Mouse (Mus musculus) C2C12 (cell line): ENCODE results near the gene Shf. TPM values are rescaled to one million over a fixed set of nuclear protein-coding genes. Genes with fewer than 3 reads are reported as not detected.
"Not testable (repeated sequence)": the region's sequence is repeated elsewhere in the genome, so short reads cannot be mapped to it uniquely, and the experiment has no call there.

Experiments
- H3K27me3 ChIP-seq: one replicate; pipeline ENCODE4 v1.6.1; 2011; ENCODE audit not compliant: control insufficient read depth, insufficient read depth, insufficient read length
- H3K36me3 ChIP-seq: one replicate; pipeline ENCODE4 v1.6.1; 2011; ENCODE audit not compliant: control insufficient read depth, insufficient read depth
- H3K4me3 ChIP-seq: one replicate; pipeline ENCODE4 v1.5.1; 2011; ENCODE audit warnings: mild to moderate bottlenecking, control low read depth; ENCODE audit not compliant: poor library complexity, insufficient read depth, severe bottlenecking
- H3K79me2 ChIP-seq: one replicate; pipeline ENCODE4 v1.6.1; 2011; ENCODE audit not compliant: control insufficient read depth, insufficient read depth
- H3K79me3 ChIP-seq: one replicate; pipeline ENCODE4 v1.6.1; 2011; ENCODE audit warnings: low read depth, control low read depth
- H3ac ChIP-seq: one replicate; pipeline ENCODE3; 2011; ENCODE audit warnings: low read depth; ENCODE audit not compliant: control insufficient read depth, insufficient read length
- CEBPB ChIP-seq: IDR thresholded peaks from one replicate; pipeline ENCODE4 v1.6.1; 2011; ENCODE audit warnings: low read depth, mild to moderate bottlenecking, control low read depth, moderate library complexity
- CTCF ChIP-seq: IDR thresholded peaks from one replicate; pipeline ENCODE4 v1.5.1; 2011; ENCODE audit not compliant: control insufficient read depth, insufficient read depth, insufficient read length
- FOSL1 ChIP-seq: IDR thresholded peaks from one replicate; pipeline ENCODE4 v1.8.0; 2011; ENCODE audit warnings: mild to moderate bottlenecking, low read length; ENCODE audit not compliant: poor library complexity, insufficient read depth, severe bottlenecking
- MAX ChIP-seq: IDR thresholded peaks from one replicate; pipeline ENCODE4 v1.6.1; 2011; ENCODE audit warnings: mild to moderate bottlenecking, control low read depth
- MYOD1 ChIP-seq: IDR thresholded peaks from one replicate; pipeline ENCODE4 v1.6.1; 2011; ENCODE audit warnings: low read depth; ENCODE audit not compliant: control insufficient read depth, insufficient read length
- MYOG ChIP-seq: IDR thresholded peaks from one replicate; pipeline ENCODE4 v1.6.1; 2011; ENCODE audit not compliant: control insufficient read depth, insufficient read length; ENCODE audit errors: extremely low read depth
- USF1 ChIP-seq: IDR thresholded peaks from one replicate; pipeline ENCODE4 v1.6.1; 2011; ENCODE audit warnings: low read depth, mild to moderate bottlenecking, control low read depth, moderate library complexity
- polyA plus RNA-seq: library from polyadenylated mRNA; unstranded; fragments of >200 nt; fragmentation: generic; extraction: Trizol; gene quantifications from one replicate; pipeline ENCODE4 v1.2.1, GENCODE M21; 2012; ENCODE audit warnings: missing spikeins

Gene Shf
- polyA plus RNA-seq, 1 experiment = 38.7 TPM

- Histone ChIP-seq H3K36me3 (peaks cover 5% of the 10 kb centered on the region), H3ac (no peak overlapping the region), H3K79me3 (no peaks in the 10 kb centered on the region), H3K79me2 (no peaks in the 10 kb centered on the region), H3K4me3 (no peak overlapping the region), H3K27me3 (no peaks in the 10 kb centered on the region)
- no peak for TF ChIP-seq MYOG
- no peak for TF ChIP-seq CTCF
- no peak for TF ChIP-seq FOSL1
- TF ChIP-seq CEBPB = no peak
- TF ChIP-seq MAX = no peak
- TF ChIP-seq USF1 = no peak
- no peak for TF ChIP-seq MYOD1
These were observed 21.7 kb downstream of the Shf start for GRCm38 (mm10) chr2:122347257-122347656.

DNA sequence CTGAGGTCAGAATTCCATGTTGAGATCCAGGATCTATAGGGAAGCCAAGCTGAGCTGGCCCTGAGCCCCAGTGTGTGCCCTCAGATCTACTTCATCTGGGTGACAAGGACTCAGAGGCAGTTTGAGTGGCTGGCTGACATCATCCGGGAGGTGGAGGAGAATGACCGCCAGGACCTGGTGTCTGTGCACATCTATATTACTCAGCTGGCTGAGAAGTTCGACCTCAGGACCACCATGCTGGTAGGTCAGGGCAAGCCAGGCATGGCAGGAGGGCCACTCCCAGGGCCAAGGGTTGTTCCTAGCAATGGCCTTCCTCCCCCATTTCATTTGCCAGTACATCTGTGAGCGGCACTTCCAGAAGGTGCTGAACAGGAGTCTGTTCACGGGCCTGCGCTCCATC lies 22.8 kb downstream of the Shf start:
- not testable (repeated sequence) for H3K79me3 ChIP-seq, H3K27me3 ChIP-seq, H3ac ChIP-seq, H3K36me3 ChIP-seq, H3K79me2 ChIP-seq, H3K4me3 ChIP-seq

GRCm38 (mm10) chr2:122345106-122345893 lies 23.7 kb downstream of the Shf start:
- H3K4me3 ChIP-seq = no peak overlapping the region
- H3K79me3 ChIP-seq = no peaks in the 10 kb centered on the region
- no peaks in the 10 kb centered on the region for H3K36me3 ChIP-seq
- H3K79me2 ChIP-seq = no peaks in the 10 kb centered on the region
- no peaks in the 10 kb centered on the region for H3K27me3 ChIP-seq
- TF ChIP-seq CEBPB = no peak
- no peak for TF ChIP-seq MYOG
- H3ac ChIP-seq = no peak overlapping the region

DNA sequence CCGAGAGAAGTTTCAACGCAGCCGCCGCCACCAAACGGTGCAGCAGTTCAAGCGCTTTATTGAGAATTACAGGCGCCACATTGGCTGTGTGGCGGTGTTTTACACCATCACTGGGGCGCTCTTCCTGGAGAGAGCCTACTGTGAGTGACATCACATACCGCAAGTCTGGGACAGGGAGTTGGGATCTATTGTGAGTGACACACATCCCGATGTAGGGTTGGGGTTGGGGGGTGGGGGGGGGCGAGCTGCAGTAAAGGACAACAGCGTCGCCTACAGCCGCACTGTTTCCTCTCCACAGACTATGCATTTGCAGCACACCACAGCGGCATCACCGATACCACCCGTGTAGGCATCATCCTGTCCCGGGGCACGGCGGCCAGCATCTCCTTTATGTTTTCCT lies 31.7 kb downstream of the Shf start:
- H3ac ChIP-seq = no peak overlapping the region
- no peaks in the 10 kb centered on the region for H3K27me3 ChIP-seq
- H3K36me3 ChIP-seq = no peaks in the 10 kb centered on the region
- H3K4me3 ChIP-seq = no peak overlapping the region
- no peak for TF ChIP-seq FOSL1
- H3K79me2 ChIP-seq = no peaks in the 10 kb centered on the region
- H3K79me3 ChIP-seq = no peaks in the 10 kb centered on the region

GRCm38 (mm10) chr2:122334170-122334569 lies 34.8 kb downstream of the Shf start:
- no peaks in the 10 kb centered on the region for H3K27me3 ChIP-seq
- no peak for TF ChIP-seq MYOD1
- TF ChIP-seq MYOG = no peak
- TF ChIP-seq CTCF = no peak
- TF ChIP-seq MAX = no peak
- TF ChIP-seq CEBPB = no peak
- no peak for TF ChIP-seq USF1

GRCm38 (mm10) chr2:122332222-122332621 lies 36.7 kb downstream of the Shf start:
- no peaks in the 10 kb centered on the region for H3K79me3 ChIP-seq
- H3K79me2 ChIP-seq = no peaks in the 10 kb centered on the region
- no peak for TF ChIP-seq CTCF
- TF ChIP-seq USF1 = no peak
- no peak for TF ChIP-seq MYOG
- TF ChIP-seq CEBPB = no peak
- no peak for TF ChIP-seq MAX
- no peak for TF ChIP-seq MYOD1
- TF ChIP-seq FOSL1 = no peak
- no peak overlapping the region for H3ac ChIP-seq
- no peaks in the 10 kb centered on the region for H3K36me3 ChIP-seq
- H3K27me3 ChIP-seq = no peaks in the 10 kb centered on the region
- H3K4me3 ChIP-seq = no peak overlapping the region

More at GRCm38 (mm10) chr2:122334170-122334569, 34.8 kb downstream of the Shf start:
- H3K36me3 ChIP-seq = no peaks in the 10 kb centered on the region
- no peaks in the 10 kb centered on the region for H3K79me2 ChIP-seq
- H3K4me3 ChIP-seq = no peak overlapping the region
- no peaks in the 10 kb centered on the region for H3K79me3 ChIP-seq
- no peak overlapping the region for H3ac ChIP-seq

GRCm38 (mm10) chr2:122330317-122330716 lies 38.6 kb downstream of the Shf start:
- not testable (repeated sequence) for H3K79me3 ChIP-seq, H3K79me2 ChIP-seq, H3K27me3 ChIP-seq, H3K36me3 ChIP-seq, H3ac ChIP-seq, H3K4me3 ChIP-seq
